Mouse (Mus musculus) neural tube, embryonic 15.5 days (tissue): Measurements from ENCODE around the gene Pcp4l1. TPM values are rescaled to one million over a fixed set of nuclear protein-coding genes. Genes with fewer than 3 reads are reported as not detected.
A peak's percentile ranks its signal among the peaks of the same experiment; 100 is the strongest.

ENCODE experiments used
- ATAC-seq: fragments of 200-750 bp; cut with Nextera tagmentation; 2 replicates; pipeline ENCODE4 v1.8.0; 2017; ENCODE audit warnings: mild to moderate bottlenecking, moderate TSS enrichment, moderate library complexity; ENCODE audit not compliant: low FRiP score
- H3K27ac ChIP-seq: fragments of 300-500 bp; sonication (generic); replicated peaks from 2 replicates; pipeline ENCODE4 v1.5.1; 2015; ENCODE audit warnings: mild to moderate bottlenecking, inconsistent platforms
- H3K27me3 ChIP-seq: fragments of 300-500 bp; sonication (generic); replicated peaks from 2 replicates; pipeline ENCODE4 v1.6.1; 2015; ENCODE audit warnings: inconsistent platforms
- H3K36me3 ChIP-seq: fragments of 300-500 bp; sonication (generic); 2 replicates; pipeline ENCODE4 v1.6.1; 2015; ENCODE audit warnings: inconsistent platforms
- H3K4me1 ChIP-seq: fragments of 300-500 bp; sonication (generic); 2 replicates; pipeline ENCODE4 v1.6.1; 2015; ENCODE audit warnings: inconsistent platforms
- H3K4me2 ChIP-seq: fragments of 300-500 bp; sonication (generic); 2 replicates; pipeline ENCODE4 v1.6.1; 2015; ENCODE audit warnings: inconsistent platforms, mild to moderate bottlenecking, moderate library complexity
- H3K4me3 ChIP-seq: fragments of 300-500 bp; sonication (generic); replicated peaks from 2 replicates; pipeline ENCODE4 v1.5.1; 2015; ENCODE audit warnings: mild to moderate bottlenecking, inconsistent platforms
- H3K9ac ChIP-seq: fragments of 300-500 bp; sonication (generic); replicated peaks from 2 replicates; pipeline ENCODE4 v1.6.1; 2015; ENCODE audit warnings: mild to moderate bottlenecking, inconsistent platforms
- H3K9me3 ChIP-seq: fragments of 300-500 bp; sonication (generic); replicated peaks from 2 replicates; pipeline ENCODE4 v1.6.1; 2016; ENCODE audit warnings: inconsistent platforms
- WGBS: fragments of 180-500 bp; shearing (Covaris S2); methylation state at CpG from one replicate; pipeline ENCODE4 v1.1.7; 2015; ENCODE audit warnings: mixed read lengths; 5-methylcytosine and 5-hydroxymethylcytosine counted together
- polyA plus RNA-seq: library from polyadenylated mRNA; unstranded; fragments of >200 nt; fragmentation: Nextera tagmentation; extraction: Ambion mirVana; gene quantifications from 2 replicates; pipeline ENCODE4 v1.2.1, GENCODE M21; 2015

Pcp4l1 gene
- polyA plus RNA-seq, 1 experiment from 2014 or later: 34.0 TPM

DNA sequence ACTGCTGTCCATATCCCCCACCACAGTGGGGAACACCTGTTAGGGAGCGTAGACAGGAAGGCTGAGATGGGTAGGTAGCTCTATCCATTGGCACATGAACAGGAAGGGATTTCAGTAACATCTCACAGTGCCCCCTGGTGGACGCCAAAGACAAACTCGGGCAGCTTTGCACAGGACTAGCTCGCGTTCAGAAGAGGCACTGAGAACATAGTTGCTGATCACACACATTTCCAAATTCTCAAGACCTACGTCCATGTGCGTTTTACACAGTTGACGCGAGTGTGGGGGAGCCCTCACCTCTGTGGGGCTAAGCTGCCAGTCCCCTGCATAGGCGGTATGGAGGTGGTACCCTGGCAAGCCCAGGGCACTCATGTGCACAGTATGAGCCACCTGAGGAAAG is 24.8 kb upstream of the Pcp4l1 start:
- peak; percentile 46 for ATAC-seq
- WGBS: 5% methylated on average over 10 of the region's 10 CpGs
- peak overlapping the region; percentile 74 for H3K4me3 ChIP-seq
- peaks cover 18% of the 10 kb centered on the region for H3K4me1 ChIP-seq
- no peaks in the 10 kb centered on the region for H3K9me3 ChIP-seq
- no peaks in the 10 kb centered on the region for H3K27me3 ChIP-seq
- H3K4me2 ChIP-seq: peak overlapping the region; percentile 90
- no peak overlapping the region; the same call in 1 of the 2 replicates for H3K27ac ChIP-seq
- H3K9ac ChIP-seq: peak overlapping the region; percentile 66
- peaks cover 19% of the 10 kb centered on the region for H3K36me3 ChIP-seq

DNA sequence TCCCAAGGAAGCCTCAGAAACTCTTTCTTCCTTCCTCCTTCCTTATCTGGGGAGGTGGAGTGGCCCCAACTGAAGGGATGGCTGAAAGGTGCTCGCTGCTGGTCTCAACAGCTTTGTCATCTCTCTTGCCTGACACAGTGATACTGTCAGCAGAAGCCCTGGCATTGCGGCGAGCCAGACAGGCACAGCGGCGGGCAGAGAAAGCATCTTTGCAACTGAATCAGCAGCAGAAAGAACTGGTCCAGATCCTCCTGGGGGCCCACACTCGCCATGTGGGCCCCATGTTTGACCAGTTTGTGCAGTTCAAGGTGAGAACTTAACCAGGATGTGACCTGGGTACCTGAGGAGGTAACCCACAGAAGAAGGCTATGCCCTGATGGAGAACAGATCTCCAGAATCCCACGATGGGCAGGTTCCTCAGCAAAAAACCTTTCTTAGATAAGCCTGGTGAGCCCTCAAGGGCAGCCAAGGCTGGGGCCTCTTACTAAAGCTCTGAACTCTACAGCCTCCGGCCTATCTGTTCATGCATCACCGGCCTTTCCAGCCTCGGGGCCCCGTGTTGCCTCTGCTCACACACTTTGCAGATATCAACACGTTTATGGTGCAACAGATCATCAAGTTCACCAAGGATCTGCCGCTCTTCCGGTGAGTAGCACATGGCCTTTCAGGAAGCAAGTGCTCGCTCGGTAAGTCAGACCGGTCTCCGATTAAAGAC is 20.3 kb upstream of the Pcp4l1 start:
- peaks cover 9% of the 10 kb centered on the region for H3K4me1 ChIP-seq
- H3K9ac ChIP-seq: no peak overlapping the region
- H3K27me3 ChIP-seq: no peaks in the 10 kb centered on the region
- ATAC-seq: no peak
- H3K9me3 ChIP-seq: no peaks in the 10 kb centered on the region
- 92% methylated on average over 18 of the region's 18 CpGs for WGBS
- H3K4me3 ChIP-seq: no peak overlapping the region
- H3K27ac ChIP-seq: no peak overlapping the region
- H3K4me2 ChIP-seq: no peak overlapping the region
- peaks cover 19% of the 10 kb centered on the region for H3K36me3 ChIP-seq

DNA sequence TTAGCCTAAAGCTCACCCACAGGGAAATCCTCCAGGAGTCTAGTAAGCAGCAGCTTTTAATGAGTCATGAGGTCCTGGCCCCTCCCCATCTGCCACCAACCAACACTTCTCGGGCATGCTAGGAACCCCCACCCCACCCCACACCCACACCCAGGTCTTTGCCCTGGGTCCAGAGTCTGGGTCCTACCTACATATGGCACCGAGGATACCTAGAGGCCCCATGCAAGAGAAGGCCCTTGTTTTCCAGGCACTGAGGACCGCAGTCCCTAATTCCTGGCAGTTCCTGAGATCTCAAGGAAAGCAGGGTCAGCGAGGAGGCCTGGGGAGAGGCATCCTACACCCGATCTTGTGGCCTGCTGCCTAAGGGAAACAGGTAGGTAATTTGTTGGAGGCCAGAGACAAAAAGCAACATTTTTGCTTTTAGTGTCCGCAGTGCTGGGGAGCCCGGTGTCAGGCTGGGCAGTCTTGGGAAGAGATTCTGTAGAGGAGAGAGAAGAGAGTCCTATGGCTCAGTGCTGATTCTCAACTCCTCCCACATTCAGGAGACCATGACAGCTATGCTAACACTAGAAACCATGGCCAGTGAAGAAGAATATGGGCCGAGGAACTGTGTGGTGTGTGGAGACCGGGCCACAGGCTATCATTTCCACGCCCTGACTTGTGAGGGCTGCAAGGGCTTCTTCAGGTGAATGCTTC is 17.9 kb upstream of the Pcp4l1 start, which contains the start of gene Nr1i3:
TSS of gene Nr1i3 (plus strand) at position 170 of the 696 bp plus-strand sequence.
- Histone ChIP-seq H3K36me3 (peaks cover 7% of the 10 kb centered on the region), H3K4me3 (no peak within 1 kb of the TSS), H3K4me1 (no peaks in the 10 kb centered on the region), H3K9ac (no peak within 1 kb of the TSS), H3K4me2 (no peak within 1 kb of the TSS), H3K9me3 (no peaks in the 10 kb centered on the region), H3K27me3 (no peaks in the 10 kb centered on the region), H3K27ac (no peak within 1 kb of the TSS)
- WGBS: 73% methylated on average over 10 of the region's 10 CpGs
- ATAC-seq: no peak

DNA sequence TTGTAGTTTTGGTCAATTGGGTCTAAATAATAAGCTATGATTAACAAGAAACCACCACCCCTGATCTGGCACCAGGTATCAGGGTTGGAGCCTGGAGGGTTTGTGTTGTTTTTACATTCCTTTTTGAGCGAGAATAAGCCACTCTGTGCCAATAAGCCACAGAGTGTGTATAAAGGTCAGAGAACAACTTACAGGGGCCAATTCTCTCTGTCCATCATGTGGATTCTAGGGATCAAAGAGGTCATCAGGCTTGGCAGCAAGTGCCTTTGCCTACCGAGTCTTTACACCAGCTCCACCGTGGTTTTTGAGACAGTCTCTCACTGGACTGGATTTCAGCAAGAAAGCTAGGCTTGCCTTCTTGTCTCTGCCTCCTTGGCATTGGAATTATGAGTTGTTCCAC is 16.8 kb upstream of the Pcp4l1 start:
- Histone ChIP-seq H3K4me1 (no peaks in the 10 kb centered on the region), H3K4me3 (no peak overlapping the region), H3K9me3 (no peaks in the 10 kb centered on the region), H3K27ac (no peak overlapping the region), H3K4me2 (no peak overlapping the region), H3K9ac (no peak overlapping the region), H3K36me3 (no peaks in the 10 kb centered on the region), H3K27me3 (no peaks in the 10 kb centered on the region)
- 66% methylated on average over 3 of the region's 3 CpGs for WGBS
- ATAC-seq: no peak

DNA sequence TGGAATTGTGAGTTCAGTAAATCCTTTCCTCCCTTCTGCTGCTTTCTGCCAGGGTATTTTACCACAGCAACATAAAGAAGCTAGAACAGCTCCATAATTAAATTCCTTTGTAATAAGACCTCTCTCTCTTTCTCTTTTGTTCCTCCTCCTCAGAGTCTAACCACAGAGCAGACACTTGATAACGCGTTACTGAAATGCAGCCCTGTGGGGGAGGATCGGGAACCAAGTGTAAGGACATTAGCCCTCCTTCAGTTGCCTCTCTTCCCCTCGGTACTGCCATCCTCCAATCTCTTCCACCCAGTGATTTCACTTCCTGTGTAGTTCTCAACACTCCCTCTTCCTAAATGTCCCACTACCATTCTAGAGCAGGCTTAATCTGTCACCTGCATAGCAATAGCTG is 13.3 kb upstream of the Pcp4l1 start:
- H3K27me3 ChIP-seq: no peaks in the 10 kb centered on the region
- no peaks in the 10 kb centered on the region for H3K4me1 ChIP-seq
- H3K9me3 ChIP-seq: no peaks in the 10 kb centered on the region
- ATAC-seq: no peak
- no peak overlapping the region for H3K9ac ChIP-seq
- H3K27ac ChIP-seq: no peak overlapping the region
- no peak overlapping the region for H3K4me2 ChIP-seq
- no peak overlapping the region for H3K4me3 ChIP-seq
- no peaks in the 10 kb centered on the region for H3K36me3 ChIP-seq
- WGBS: 21% methylated on average over 4 of the region's 4 CpGs

DNA sequence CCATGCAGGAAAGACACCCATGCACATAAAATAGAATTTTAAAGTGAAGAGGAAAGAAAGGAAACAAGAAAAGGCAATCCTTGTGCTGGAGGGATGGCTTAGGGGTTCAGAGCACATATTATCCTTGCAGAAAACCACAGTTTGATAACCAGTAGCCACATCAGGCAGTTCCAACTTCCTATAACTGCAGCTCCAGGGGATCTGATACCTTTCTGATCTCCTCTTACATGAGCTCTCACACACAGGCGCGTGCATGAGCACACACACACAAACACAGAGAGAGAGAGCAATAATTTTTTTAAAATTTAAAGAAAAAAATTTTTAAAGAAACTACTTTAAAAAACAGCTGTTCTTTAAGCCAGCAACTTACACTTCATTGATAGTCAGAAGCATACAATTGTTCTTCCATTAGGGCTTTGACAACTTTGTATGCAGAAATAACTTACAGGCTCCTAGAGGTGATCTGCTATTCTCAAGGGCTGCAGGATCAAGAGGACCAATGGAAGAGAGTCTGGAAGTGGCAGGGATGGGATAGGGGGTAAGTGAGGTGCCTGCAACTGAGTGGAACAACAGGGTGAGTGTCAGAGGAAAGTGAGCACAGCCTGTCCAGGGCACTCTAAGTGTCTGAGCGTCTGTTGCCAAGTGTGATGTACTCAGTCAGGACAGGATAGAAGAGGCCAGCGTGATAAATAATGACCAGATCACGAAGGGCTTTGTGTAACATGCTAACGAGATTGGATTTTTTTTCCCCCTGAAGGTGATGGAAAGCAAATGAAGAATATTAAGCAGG is 9.8 kb upstream of the Pcp4l1 start:
- no peak overlapping the region for H3K27ac ChIP-seq
- no peak overlapping the region for H3K4me2 ChIP-seq
- H3K4me1 ChIP-seq: no peaks in the 10 kb centered on the region
- H3K4me3 ChIP-seq: no peak overlapping the region
- no peaks in the 10 kb centered on the region for H3K27me3 ChIP-seq
- WGBS: 64% methylated on average over 6 of the region's 6 CpGs
- ATAC-seq: no peak
- H3K9ac ChIP-seq: no peak overlapping the region
- H3K9me3 ChIP-seq: no peaks in the 10 kb centered on the region
- H3K36me3 ChIP-seq: no peaks in the 10 kb centered on the region

DNA sequence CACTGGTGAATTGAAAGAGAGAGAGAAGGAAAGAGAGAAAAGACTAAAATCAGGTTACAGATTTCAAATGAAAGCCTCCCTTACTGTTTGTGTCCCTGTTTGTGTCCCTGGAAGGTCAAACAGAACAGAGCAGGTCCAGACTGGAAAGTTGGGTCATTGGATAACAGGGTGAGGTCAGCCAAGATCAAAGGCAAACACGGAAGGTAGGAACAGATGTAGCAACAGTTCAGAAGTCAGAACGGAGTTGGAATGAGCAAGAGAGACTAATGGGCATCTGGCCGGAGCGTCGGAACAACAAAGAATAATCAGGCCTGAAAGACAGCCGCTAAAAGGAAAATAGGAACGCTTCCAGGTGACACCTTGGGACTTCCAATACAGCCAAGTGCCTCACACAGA is 8.2 kb upstream of the Pcp4l1 start:
- whole genome bisulfite sequencing: 78% methylated on average over 7 of the region's 7 CpGs
- no peak for ATAC-seq

DNA sequence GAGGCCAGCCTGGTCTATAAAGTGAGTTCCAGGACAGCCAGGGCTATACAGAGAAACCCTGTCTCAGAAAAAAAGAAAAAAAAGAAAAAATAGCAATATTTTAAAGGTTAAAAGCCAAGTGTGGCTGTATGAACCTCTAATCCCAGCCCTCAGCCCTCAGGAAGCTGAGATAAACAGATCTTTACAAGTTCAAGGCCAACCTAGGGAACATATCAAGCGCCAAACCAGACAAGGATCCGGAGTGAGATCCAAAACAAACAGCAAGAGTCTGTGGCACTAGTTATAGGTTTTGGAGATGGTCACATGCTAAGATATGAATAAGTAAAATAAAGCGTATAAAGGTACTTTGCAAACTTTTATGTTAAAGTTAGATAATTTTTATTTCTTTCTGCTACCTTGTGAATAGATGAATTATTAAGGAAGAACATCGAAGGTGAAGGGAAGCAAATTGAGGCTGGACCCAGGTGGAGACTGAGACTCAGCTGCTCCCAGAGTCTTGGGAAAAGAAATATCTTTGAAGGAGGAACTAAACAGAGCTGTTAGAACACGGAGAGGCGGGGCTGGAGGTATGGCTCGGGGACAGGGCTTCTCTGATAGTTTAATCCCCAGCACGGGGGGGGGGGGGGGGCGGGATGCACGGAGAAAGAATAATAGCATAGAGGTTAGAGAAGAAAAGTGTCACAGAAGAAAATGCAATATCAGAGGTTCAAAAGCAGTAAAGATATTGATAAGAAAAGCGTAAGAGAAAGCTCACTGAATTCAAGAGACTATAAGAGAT is 7.6 kb upstream of the Pcp4l1 start:
- Histone ChIP-seq H3K9ac (no peak overlapping the region), H3K4me3 (no peak overlapping the region), H3K4me1 (no peaks in the 10 kb centered on the region), H3K4me2 (no peak overlapping the region), H3K36me3 (no peaks in the 10 kb centered on the region), H3K27ac (no peak overlapping the region), H3K9me3 (no peaks in the 10 kb centered on the region), H3K27me3 (no peaks in the 10 kb centered on the region)
- 66% methylated on average over 9 of the region's 11 CpGs for WGBS
- no peak for ATAC-seq

More for the DNA sequence above, 8.2 kb upstream of the Pcp4l1 start:
- Histone ChIP-seq H3K4me1 (no peaks in the 10 kb centered on the region), H3K27ac (no peak overlapping the region), H3K27me3 (no peaks in the 10 kb centered on the region), H3K4me3 (no peak overlapping the region), H3K4me2 (no peak overlapping the region), H3K9ac (no peak overlapping the region), H3K36me3 (no peaks in the 10 kb centered on the region), H3K9me3 (no peaks in the 10 kb centered on the region)

DNA sequence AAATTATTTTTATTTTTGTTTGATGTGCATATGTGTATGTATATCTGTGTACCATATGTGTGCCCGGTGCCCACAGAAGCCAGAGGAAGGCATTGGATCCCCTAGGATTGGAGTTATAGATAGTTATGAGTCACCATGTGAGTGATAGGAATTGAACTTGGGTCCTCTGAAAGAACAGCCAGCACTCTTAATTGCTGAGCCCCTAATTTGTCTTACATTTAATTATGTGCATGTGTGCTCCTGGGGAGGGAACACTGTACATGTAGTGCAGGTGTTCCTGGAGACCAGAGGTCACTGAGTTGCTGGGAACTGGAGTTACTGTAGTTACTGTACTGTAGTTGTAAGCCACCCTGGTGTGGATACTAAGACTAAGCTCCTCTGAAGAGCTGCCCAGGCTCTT is 4.7 kb upstream of the Pcp4l1 start:
- peaks cover 18% of the 10 kb centered on the region for H3K27me3 ChIP-seq
- no peaks in the 10 kb centered on the region for H3K9me3 ChIP-seq
- no peak overlapping the region for H3K4me2 ChIP-seq
- 97% methylated on average over 1 of the region's 1 CpGs for WGBS
- H3K9ac ChIP-seq: no peak overlapping the region
- no peak for ATAC-seq
- no peaks in the 10 kb centered on the region for H3K36me3 ChIP-seq
- no peak overlapping the region for H3K27ac ChIP-seq
- H3K4me3 ChIP-seq: no peak overlapping the region
- H3K4me1 ChIP-seq: peaks cover 6% of the 10 kb centered on the region

DNA sequence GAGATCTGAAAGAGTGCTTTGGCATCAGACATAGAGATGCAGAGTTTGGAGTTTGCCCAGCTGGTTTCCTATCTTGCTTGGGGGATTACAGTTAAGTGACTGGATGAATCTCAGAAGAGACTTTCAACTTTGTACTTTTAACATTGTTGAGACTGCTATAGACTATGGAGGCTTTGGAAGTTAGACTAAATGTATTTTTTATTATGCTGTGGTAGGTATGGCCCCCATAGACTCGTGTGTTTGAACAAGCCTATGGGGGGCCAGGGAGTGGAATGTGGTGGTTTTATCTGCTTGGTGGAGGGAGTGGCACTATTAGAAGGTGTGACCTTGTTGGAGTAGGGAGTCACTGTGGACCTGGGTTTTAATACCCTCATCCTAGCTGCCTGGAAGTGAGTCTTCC is 3.5 kb upstream of the Pcp4l1 start:
- H3K36me3 ChIP-seq: no peaks in the 10 kb centered on the region
- no peak for ATAC-seq
- WGBS: 71% methylated on average over 1 of the region's 1 CpGs
- H3K27ac ChIP-seq: no peak overlapping the region
- H3K4me1 ChIP-seq: peaks cover 16% of the 10 kb centered on the region
- H3K27me3 ChIP-seq: peaks cover 28% of the 10 kb centered on the region
- no peak overlapping the region for H3K4me3 ChIP-seq
- no peak overlapping the region for H3K4me2 ChIP-seq
- no peaks in the 10 kb centered on the region for H3K9me3 ChIP-seq
- H3K9ac ChIP-seq: no peak overlapping the region
